Mouse (Mus musculus): Measurements from ENCODE around the gene Srrm2.

The Srrm2 gene

GRCm38 (mm10) chr17:23804426-23805085 lies 14.2 kb downstream of the Srrm2 start:
- DNase-seq (ENCODE audit: low read depth, low spot score): no peak

GRCm38 (mm10) chr17:23806867-23807266 lies 16.5 kb downstream of the Srrm2 start:
- no peak for DNase-seq (ENCODE audit: low read depth, low spot score)

GRCm38 (mm10) chr17:23807918-23808317 lies 17.6 kb downstream of the Srrm2 start:
- no peak for DNase-seq (ENCODE audit: low read depth, low spot score)

- DNase-seq (ENCODE audit: low read depth, low spot score): no peak
Observed at GRCm38 (mm10) chr17:23815641-23816040, 25.3 kb downstream of the Srrm2 start.

- no peak for DNase-seq (ENCODE audit: low read depth, low spot score)
Observed at GRCm38 (mm10) chr17:23818579-23818978, 28.2 kb downstream of the Srrm2 start.

GRCm38 (mm10) chr17:23819235-23819634 lies 28.9 kb downstream of the Srrm2 start:
- DNase-seq (ENCODE audit: low read depth, low spot score): no peak

GRCm38 (mm10) chr17:23820731-23821130 lies 30.4 kb downstream of the Srrm2 start:
- no peak for DNase-seq (ENCODE audit: low read depth, low spot score)

GRCm38 (mm10) chr17:23822094-23822493 lies 31.8 kb downstream of the Srrm2 start:
- DNase-seq (ENCODE audit: low read depth, low spot score): no peak

- no peak for DNase-seq (ENCODE audit: low read depth, low spot score)
Observed at GRCm38 (mm10) chr17:23823018-23823417, 32.7 kb downstream of the Srrm2 start.

GRCm38 (mm10) chr17:23823614-23824013 lies 33.3 kb downstream of the Srrm2 start:
- DNase-seq (ENCODE audit: low read depth, low spot score): no peak

- DNase-seq (ENCODE audit: low read depth, low spot score): peak; percentile 57
Observed at GRCm38 (mm10) chr17:23825591-23825990, 35.3 kb downstream of the Srrm2 start.

GRCm38 (mm10) chr17:23828271-23829001 lies 38.1 kb downstream of the Srrm2 start:
- peak; percentile 30 for DNase-seq (ENCODE audit: low read depth, low spot score)

GRCm38 (mm10) chr17:23829064-23829619 lies 38.8 kb downstream of the Srrm2 start, which contains the start of gene Elob:
Gene Elob, minus strand, starts transcription at chr17:23829136.
- DNase-seq (ENCODE audit: low read depth, low spot score): peak; percentile 86

- DNase-seq (ENCODE audit: low read depth, low spot score): no peak
Observed at GRCm38 (mm10) chr17:23831201-23831600, 40.9 kb downstream of the Srrm2 start.

GRCm38 (mm10) chr17:23836006-23836575 lies 45.8 kb downstream of the Srrm2 start, which contains the start of gene Prss33:
Gene Prss33, minus strand, starts transcription at chr17:23836056.
- no peak for DNase-seq (ENCODE audit: low read depth, low spot score)

- DNase-seq (ENCODE audit: low read depth, low spot score): no peak
Observed at GRCm38 (mm10) chr17:23841145-23841544, 50.8 kb downstream of the Srrm2 start.

GRCm38 (mm10) chr17:23843141-23843811 lies 52.9 kb downstream of the Srrm2 start:
- DNase-seq (ENCODE audit: low read depth, low spot score): no peak

- no peak for DNase-seq (ENCODE audit: low read depth, low spot score)
Observed at GRCm38 (mm10) chr17:23843812-23844273, 53.5 kb downstream of the Srrm2 start, which contains the start of the genes Prss32 and Prss41. Gene Prss32, plus strand, starts transcription at chr17:23843855. Gene Prss41, minus strand, starts transcription at chr17:23844172.

GRCm38 (mm10) chr17:23850028-23850427 lies 59.7 kb downstream of the Srrm2 start:
- DNase-seq (ENCODE audit: low read depth, low spot score): no peak

GRCm38 (mm10) chr17:23850853-23851749 lies 60.8 kb downstream of the Srrm2 start:
- DNase-seq (ENCODE audit: low read depth, low spot score): no peak
